Mouse (Mus musculus) megakaryocyte, embryonic 14.5 days (primary cell): ENCODE data around the gene Svep1.

Experiments used
- FLI1 ChIP-seq: IDR thresholded peaks from 2 replicates; pipeline ENCODE4 v1.6.1; 2012; ENCODE audit warnings: low read length, inconsistent platforms, mixed read lengths
- GATA1 ChIP-seq: IDR thresholded peaks from 3 replicates; pipeline ENCODE4 v1.6.1; 2012; ENCODE audit warnings: mixed read lengths, low read length, inconsistent platforms, borderline replicate concordance

- TF ChIP-seq GATA1 (no peak), FLI1 (no peak)
These were observed 156.4 kb downstream of the Svep1 start for GRCm38 (mm10) chr4:58050276-58050675.
